Mouse (Mus musculus) neural tube, embryonic 11.5 days (tissue): ENCODE results near the gene G530012D18Rik. TPM values are rescaled to one million over a fixed set of nuclear protein-coding genes. Genes with fewer than 3 reads are reported as not detected.
"Not testable (repeated sequence)": the region's sequence is repeated elsewhere in the genome, so short reads cannot be mapped to it uniquely, and the experiment has no call there.

Source experiments
- ATAC-seq: fragments of 200-750 bp; cut with Nextera tagmentation; 2 replicates; pipeline ENCODE4 v1.8.0; 2017; ENCODE audit warnings: moderate number of reproducible peaks, mild to moderate bottlenecking, moderate TSS enrichment, moderate library complexity; ENCODE audit not compliant: insufficient read depth, low FRiP score, low TSS enrichment
- DNase-seq: peaks from one replicate; pipeline ENCODE4 v3.0.0-alpha.2; 2015; ENCODE audit warnings: low spot score
- H3K27ac ChIP-seq: fragments of 300-500 bp; sonication (generic); 2 replicates; pipeline ENCODE4 v1.5.1; 2014; ENCODE audit warnings: low read depth, mild to moderate bottlenecking, low read length
- H3K27me3 ChIP-seq: fragments of 300-500 bp; sonication (generic); 2 replicates; pipeline ENCODE4 v1.6.1; 2014; ENCODE audit warnings: mild to moderate bottlenecking, low read length, mixed read lengths; ENCODE audit not compliant: control insufficient read depth, insufficient read depth
- H3K36me3 ChIP-seq: fragments of 300-500 bp; sonication (generic); 2 replicates; pipeline ENCODE4 v1.6.1; 2014; ENCODE audit warnings: mild to moderate bottlenecking, low read length, moderate library complexity, mixed read lengths; ENCODE audit not compliant: control insufficient read depth, insufficient read depth
- H3K4me1 ChIP-seq: fragments of 300-500 bp; sonication (generic); 2 replicates; pipeline ENCODE4 v1.6.1; 2014; ENCODE audit warnings: low read length, mixed read lengths; ENCODE audit not compliant: control insufficient read depth, insufficient read depth
- H3K4me2 ChIP-seq: fragments of 300-500 bp; sonication (generic); 2 replicates; pipeline ENCODE4 v1.6.1; 2014; ENCODE audit warnings: low read depth, mild to moderate bottlenecking, moderate library complexity
- H3K4me3 ChIP-seq: fragments of 300-500 bp; sonication (generic); 2 replicates; pipeline ENCODE4 v1.5.1; 2014; ENCODE audit warnings: low read depth, low read length
- H3K9ac ChIP-seq: fragments of 300-500 bp; sonication (generic); 2 replicates; pipeline ENCODE4 v1.6.1; 2014; ENCODE audit warnings: mild to moderate bottlenecking, low read length
- H3K9me3 ChIP-seq: fragments of 300-500 bp; sonication (generic); 2 replicates; pipeline ENCODE4 v1.6.1; 2016; ENCODE audit warnings: low read length; ENCODE audit not compliant: control insufficient read depth
- WGBS: fragments of 180-500 bp; shearing (Covaris S2); extraction: QIAGEN DNeasy Blood & Tissue Kit; methylation state at CpG from one replicate; pipeline ENCODE4 v1.1.7; 2014; 5-methylcytosine and 5-hydroxymethylcytosine counted together
- polyA plus RNA-seq: library from polyadenylated mRNA; unstranded; fragments of >200 nt; fragmentation: Nextera tagmentation; extraction: Ambion mirVana; gene quantifications from 2 replicates; pipeline ENCODE4 v1.2.1, GENCODE M21; 2014

Gene G530012D18Rik
- polyA plus RNA-seq, 1 experiment from 2014 or later, result not detected

GRCm38 (mm10) chr1:85579199-85580147 is 4.0 kb downstream of the G530012D18Rik start:
- 81% methylated on average over 6 of the region's 7 CpGs for WGBS
- not testable (repeated sequence) for H3K4me1 ChIP-seq, H3K9ac ChIP-seq, H3K27me3 ChIP-seq, H3K4me2 ChIP-seq, H3K9me3 ChIP-seq, H3K27ac ChIP-seq, ATAC-seq, H3K4me3 ChIP-seq, H3K36me3 ChIP-seq, DNase-seq

- not testable (repeated sequence) for H3K4me2 ChIP-seq, H3K4me3 ChIP-seq, H3K9ac ChIP-seq, DNase-seq, ATAC-seq, H3K9me3 ChIP-seq, H3K27me3 ChIP-seq, H3K36me3 ChIP-seq, H3K27ac ChIP-seq, H3K4me1 ChIP-seq
- WGBS, result 89% methylated on average over 2 of the region's 4 CpGs
These were observed 4.7 kb downstream of the G530012D18Rik start for GRCm38 (mm10) chr1:85580148-85580534.

DNA sequence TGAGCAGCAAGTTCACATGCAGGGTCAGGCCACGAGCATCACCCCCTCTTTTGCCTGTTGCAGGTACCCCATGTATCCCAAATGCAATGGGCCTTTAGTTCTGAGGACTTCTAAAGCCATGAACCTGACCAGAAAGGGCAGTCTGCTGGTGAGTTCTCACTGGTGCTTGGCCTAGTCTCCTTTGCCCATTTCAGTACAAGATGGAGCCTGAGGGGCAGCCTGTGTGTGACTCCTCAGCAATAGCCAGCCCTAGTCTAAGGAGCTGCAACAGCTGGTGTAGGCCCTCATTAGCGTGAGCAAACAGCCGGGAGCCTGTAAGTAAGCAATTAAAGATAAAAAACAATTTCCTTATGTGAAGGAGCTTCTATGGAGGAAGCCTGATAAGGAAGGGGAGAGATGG is 5.1 kb downstream of the G530012D18Rik start:
- H3K27ac ChIP-seq, H3K27me3 ChIP-seq, H3K4me3 ChIP-seq, DNase-seq, H3K4me1 ChIP-seq, H3K9ac ChIP-seq, H3K9me3 ChIP-seq, H3K4me2 ChIP-seq, H3K36me3 ChIP-seq, ATAC-seq: not testable (repeated sequence)
- 77% methylated on average over 3 of the region's 3 CpGs for WGBS

DNA sequence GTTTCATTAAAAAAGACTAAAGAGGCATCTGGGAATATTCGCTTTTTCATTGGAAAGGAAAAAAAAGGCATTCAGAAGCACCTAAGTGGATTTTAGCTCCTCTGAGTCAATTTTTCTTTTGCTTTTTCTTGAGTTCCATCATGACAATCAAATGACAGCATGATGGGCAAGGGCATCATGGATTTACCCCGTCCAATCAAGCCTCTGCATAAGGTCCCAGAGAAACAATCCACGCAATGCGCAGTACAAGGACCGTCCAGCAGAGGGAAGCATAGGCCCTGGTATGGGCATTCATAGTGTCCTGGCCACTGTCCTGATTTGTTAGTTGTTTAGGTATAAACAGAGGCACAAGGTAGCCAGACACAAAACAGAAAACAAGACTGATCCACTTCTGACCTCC is 6.0 kb downstream of the G530012D18Rik start:
- not testable (repeated sequence) for H3K9me3 ChIP-seq, H3K9ac ChIP-seq, H3K4me1 ChIP-seq, H3K27ac ChIP-seq, H3K4me3 ChIP-seq, H3K4me2 ChIP-seq, H3K27me3 ChIP-seq, H3K36me3 ChIP-seq, ATAC-seq
- peak; percentile 7 for DNase-seq
- WGBS, result 29% methylated on average over 5 of the region's 5 CpGs

- H3K27ac ChIP-seq, H3K27me3 ChIP-seq, H3K9ac ChIP-seq, H3K4me3 ChIP-seq, H3K36me3 ChIP-seq, H3K9me3 ChIP-seq, ATAC-seq, H3K4me1 ChIP-seq, DNase-seq, H3K4me2 ChIP-seq: not testable (repeated sequence)
- 80% methylated on average over 1 of the region's 2 CpGs for WGBS
These were observed 13.2 kb downstream of the G530012D18Rik start for GRCm38 (mm10) chr1:85588697-85589096.

DNA sequence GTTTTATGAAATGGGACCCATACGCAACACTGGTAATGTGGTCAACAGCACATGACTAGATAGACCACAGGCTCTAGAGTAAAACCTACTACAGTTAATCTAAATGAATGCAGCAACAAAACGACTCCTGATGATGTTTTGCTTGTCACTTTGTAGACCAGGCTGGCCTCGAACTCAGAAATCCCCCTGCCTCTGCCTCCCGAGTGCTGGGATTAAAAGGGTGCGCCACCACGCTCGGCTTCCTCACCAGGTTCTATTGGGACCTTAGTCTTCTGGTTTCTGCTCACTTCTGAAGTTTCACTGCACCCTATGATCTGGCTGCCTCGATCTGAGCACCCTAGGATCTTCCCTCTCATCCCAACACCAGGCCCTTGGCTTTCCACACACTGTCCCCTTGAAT is 17.1 kb downstream of the G530012D18Rik start:
- DNase-seq, H3K4me2 ChIP-seq, H3K4me3 ChIP-seq, H3K9ac ChIP-seq, H3K9me3 ChIP-seq, ATAC-seq, H3K27me3 ChIP-seq, H3K36me3 ChIP-seq, H3K27ac ChIP-seq, H3K4me1 ChIP-seq: not testable (repeated sequence)
- 91% methylated on average over 8 of the region's 8 CpGs for WGBS

DNA sequence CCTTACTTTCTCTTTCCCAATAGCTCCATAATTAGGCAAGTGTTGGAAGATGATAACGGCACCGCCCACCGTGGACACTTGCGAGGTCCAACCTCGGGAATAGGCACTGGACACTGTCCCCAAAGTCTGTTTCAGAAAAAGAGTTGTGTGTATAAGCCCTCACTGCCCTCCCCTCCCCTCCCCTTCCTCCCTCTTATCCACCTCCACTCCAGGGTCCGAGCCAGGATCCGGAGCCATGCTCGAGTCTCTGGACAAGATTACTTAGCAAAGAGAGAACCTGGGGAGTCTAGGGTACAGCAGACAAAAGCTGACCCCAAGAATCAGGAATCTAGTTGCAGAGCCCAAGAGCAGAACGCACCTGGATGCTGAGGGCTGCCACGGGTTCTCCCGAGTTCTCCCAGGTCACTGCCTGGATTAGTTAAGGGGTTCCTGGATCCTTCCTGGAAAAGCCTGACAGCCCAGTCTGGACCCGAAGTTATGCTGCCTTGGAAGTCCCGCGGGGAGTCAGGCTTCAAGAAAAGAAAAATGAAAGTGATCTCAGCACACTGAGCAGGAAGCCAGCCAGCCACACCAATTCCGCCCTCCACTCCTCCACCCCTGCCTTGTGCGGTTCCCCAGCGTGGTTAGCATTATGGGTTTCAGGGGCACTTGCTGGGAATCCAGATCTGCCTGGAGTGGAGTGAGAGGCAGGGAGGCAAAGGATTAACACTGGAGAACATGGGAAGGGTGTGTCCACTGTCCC is 23.0 kb downstream of the G530012D18Rik start, which contains the start of gene Sp110:
TSS of gene Sp110 (minus strand) at position 547 of the 742 bp plus-strand sequence.
- H3K9me3 ChIP-seq, H3K4me2 ChIP-seq, H3K4me3 ChIP-seq, H3K27me3 ChIP-seq, ATAC-seq, H3K9ac ChIP-seq, H3K4me1 ChIP-seq, H3K27ac ChIP-seq, H3K36me3 ChIP-seq, DNase-seq: not testable (repeated sequence)
- 77% methylated on average over 16 of the region's 17 CpGs for WGBS

DNA sequence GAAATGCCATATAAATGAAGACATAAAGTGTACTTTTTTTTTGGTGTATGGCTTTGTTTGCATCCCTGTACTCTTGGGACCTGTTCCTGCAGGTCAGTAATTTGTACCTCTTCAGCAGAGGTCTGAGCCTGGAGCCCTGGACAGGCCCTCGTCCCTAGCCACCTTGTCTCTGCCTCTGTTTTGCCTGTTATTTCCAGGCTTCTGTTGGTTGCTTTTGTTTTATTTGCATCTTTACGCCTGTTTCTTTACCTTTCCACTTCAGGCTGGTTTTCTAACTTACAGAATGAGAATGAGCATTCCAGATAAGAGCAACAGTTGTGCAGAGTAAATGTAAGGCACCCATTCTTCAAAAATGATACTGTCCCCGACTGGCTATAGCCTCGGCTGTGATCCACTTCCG is 24.6 kb downstream of the G530012D18Rik start, which contains the start of gene Sp140:
TSS of gene Sp140 (plus strand) at position 301 of the 400 bp plus-strand sequence.
- DNase-seq, H3K4me1 ChIP-seq, H3K36me3 ChIP-seq, H3K27me3 ChIP-seq, H3K27ac ChIP-seq, H3K4me3 ChIP-seq, H3K9ac ChIP-seq, ATAC-seq, H3K9me3 ChIP-seq, H3K4me2 ChIP-seq: not testable (repeated sequence)
- WGBS, result no CpG with 5 or more reads among the region's 5 CpGs
